Mouse (Mus musculus) heart, postnatal 4 days (tissue): ENCODE measurements around the gene Fnbp1. TPM values are rescaled to one million over a fixed set of nuclear protein-coding genes. Genes with fewer than 3 reads are reported as not detected.

Experiments
- DNase-seq: peaks from one replicate; pipeline ENCODE4 v3.0.0; 2021
- total RNA-seq, 2 experiments: library from RNA; stranded (reverse); gene quantifications; 2 replicates each; pipeline ENCODE4 v1.2.3; 2021

Gene Fnbp1
- total RNA-seq, 2 experiments from 2014 or later = 52.9 to 59.1 TPM

GRCm38 (mm10) chr2:31020202-31020601 is 121.6 kb downstream of the Fnbp1 start:
- DNase-seq = no peak

DNA sequence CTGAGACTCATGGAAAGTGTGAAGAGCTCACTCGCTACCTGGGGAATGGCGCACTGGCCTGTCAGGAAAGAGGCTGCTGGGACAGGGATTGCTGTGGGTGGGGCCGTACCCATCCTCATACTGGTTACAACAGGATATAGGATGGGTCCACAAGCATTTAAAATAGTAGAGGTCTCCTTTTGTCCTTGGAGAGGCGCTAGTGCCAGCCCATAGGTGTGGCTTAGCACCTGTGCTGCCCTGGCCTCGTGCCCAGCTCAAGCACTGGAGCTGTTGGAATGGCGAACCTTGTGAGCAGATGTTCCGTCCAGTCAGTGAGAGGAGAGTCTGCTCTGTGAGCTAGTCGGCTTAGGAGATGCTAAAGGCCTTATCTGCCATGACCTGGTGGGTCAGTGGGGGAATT is 122.8 kb downstream of the Fnbp1 start:
- DNase-seq = no peak

DNA sequence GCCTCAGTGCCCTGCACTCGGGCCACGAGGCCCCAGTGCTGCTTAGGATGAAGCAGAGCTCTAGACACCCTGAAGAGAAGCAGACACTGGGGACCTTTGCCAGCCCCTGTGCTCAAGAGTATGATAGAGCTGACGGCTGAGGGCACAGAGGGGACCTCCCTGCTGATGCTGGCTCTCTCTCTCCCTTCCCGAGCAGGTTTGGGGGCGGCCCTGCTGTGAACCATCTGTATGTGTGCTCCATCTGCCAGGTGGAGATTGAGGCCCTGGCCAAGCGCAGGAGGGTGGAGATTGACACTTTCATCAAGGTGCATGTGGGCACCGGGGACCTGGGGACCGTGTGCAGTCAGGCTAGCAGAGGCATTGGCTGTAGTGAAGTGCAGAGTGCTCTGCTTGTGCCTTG is 123.3 kb downstream of the Fnbp1 start:
- DNase-seq = no peak

- DNase-seq = no peak
Observed at GRCm38 (mm10) chr2:31017625-31018317, 124.0 kb downstream of the Fnbp1 start.

GRCm38 (mm10) chr2:31013371-31014120 is 128.3 kb downstream of the Fnbp1 start:
- no peak for DNase-seq

DNA sequence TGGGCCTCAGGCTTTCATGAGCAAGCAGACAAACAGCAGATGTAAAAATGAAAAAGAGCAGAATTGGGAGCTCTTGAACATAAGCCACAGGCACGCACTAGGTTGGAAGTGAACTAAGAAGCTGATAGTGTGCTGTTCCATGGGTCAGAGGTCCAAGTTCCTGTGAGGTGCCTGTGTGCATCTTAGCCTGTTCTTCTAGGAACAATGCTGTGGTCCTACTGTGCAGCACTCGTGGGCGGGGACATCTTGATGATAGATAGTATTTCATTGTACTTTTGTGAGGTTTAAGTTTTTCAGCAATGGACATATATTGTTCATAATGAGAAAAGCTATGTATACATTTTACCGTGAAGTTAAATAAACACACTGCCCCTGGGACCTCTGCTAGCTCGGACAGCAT is 134.6 kb downstream of the Fnbp1 start:
- DNase-seq = no peak

DNA sequence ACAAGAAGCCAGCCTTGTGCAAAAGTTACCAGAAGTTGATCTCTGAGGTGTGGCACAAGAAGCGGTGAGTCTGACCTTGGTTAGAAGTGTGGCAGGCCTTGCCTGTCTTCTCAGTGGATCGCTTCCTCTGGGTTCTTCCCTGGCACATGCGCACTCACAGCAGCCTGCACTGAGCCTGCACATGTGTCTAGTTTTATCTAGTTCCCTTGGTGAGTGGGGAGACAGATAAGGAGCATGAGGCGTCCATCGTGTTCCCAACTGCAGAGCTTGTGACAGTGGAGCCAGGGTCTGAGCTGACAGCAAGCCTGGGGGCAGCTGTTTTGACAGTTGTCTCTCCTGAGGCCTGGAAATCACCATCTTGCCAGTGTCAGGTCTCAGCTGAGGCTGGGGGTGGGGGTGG is 135.4 kb downstream of the Fnbp1 start:
- DNase-seq = peak; percentile 74

DNA sequence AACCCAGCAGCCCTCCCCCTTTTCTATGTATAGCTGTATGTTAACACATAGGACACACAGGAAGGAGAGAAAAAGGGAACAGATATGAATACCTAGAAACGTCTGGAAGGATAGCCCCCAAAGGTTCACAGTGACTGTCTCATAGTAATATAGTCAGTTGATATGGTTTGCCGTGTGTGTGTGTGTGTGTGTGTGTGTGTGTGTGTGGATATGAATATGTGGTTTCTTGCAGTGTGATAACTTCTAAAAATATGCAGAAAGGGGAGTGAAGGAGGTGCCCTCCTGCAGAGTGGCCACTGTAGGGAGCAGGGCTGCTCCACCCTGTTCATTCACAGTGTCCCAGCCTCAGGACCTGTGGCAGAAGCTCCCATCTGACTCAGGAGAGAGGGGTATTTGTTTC is 136.4 kb downstream of the Fnbp1 start:
- DNase-seq = no peak

- DNase-seq = no peak
Observed at GRCm38 (mm10) chr2:31002857-31003256, 139.0 kb downstream of the Fnbp1 start.

DNA sequence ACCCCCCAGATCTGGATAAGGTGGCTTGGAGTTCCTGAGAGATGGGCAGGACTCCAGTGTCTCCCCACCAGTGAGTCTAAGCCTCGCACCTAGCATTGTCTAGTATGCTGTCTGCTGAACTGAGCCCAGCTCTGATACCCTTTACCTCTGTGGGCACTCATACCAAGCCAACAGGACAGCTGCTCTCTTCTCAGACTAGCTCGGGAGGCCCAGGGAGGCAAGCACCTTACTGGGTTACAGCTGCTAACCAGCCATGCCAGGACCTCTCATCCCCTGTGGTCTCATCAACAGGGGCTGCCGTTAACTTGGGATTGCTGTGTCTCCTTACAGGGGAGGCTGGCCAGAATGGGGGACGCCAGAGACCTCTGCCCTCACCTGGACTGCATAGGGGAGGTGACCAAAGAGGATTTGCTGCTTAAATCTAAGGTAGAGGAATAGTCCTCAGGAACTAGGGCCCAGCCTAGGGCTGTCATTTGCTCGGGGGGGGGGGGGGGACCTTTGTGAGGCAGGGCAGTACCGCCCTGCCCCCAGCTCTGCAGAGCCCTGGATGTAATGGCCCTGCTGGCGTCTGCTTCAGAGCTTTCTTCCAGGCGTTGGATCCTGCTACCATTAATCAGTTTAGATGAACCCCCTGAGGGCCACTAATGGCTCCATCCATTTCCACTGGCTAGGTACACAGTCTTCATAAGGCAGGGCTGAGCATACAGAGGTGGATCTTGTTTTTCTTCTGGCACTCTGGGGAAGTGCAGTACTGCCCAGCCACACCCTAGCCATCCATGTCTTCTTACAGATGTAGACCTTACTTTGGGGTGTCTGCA is 143.2 kb downstream of the Fnbp1 start:
- no peak for DNase-seq

- peak; percentile 84 for DNase-seq
Observed at GRCm38 (mm10) chr2:30995432-30995996, 146.3 kb downstream of the Fnbp1 start.

DNA sequence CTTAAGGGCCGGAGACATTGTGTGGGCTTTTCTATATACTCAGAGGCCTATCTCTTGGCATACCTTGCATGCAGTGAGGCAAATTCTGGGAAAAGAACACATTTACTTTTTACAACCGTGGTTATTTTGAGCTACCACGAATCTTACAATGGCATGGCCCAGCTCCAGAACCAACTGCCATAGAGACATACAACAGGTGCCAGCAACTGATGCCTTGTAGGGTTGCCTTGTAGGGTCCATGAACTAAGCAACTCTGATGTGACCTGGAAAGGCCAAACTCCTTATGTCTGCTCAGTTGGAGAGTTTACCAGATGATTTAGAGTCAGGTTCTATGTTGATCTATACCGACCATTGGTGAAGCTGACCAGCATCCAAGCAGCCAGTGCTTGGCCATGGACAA is 147.0 kb downstream of the Fnbp1 start:
- no peak for DNase-seq

GRCm38 (mm10) chr2:30990221-30990620 is 151.6 kb downstream of the Fnbp1 start:
- no peak for DNase-seq

GRCm38 (mm10) chr2:30985111-30986020 is 156.4 kb downstream of the Fnbp1 start:
- DNase-seq = peak; percentile 35

DNA sequence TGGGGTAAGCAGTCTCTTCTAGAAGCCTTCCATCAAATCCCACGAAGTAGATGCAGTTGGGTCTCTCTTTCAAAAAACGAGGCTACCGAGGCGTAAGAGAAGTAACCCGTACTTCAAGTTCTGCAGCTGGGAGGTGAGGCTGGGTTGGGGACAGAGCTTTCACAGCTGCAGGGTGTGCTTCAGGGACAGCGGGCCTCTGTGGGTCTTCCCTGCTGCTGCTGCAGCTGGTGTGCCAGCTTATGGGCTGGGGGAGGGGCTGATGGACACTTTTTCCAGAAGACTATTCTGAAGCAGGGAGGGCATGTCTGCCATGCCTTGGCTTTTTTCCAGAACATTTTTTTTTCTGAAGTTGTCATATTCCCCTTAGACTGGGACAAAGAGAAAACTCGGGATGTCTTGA is 158.8 kb downstream of the Fnbp1 start:
- no peak for DNase-seq

DNA sequence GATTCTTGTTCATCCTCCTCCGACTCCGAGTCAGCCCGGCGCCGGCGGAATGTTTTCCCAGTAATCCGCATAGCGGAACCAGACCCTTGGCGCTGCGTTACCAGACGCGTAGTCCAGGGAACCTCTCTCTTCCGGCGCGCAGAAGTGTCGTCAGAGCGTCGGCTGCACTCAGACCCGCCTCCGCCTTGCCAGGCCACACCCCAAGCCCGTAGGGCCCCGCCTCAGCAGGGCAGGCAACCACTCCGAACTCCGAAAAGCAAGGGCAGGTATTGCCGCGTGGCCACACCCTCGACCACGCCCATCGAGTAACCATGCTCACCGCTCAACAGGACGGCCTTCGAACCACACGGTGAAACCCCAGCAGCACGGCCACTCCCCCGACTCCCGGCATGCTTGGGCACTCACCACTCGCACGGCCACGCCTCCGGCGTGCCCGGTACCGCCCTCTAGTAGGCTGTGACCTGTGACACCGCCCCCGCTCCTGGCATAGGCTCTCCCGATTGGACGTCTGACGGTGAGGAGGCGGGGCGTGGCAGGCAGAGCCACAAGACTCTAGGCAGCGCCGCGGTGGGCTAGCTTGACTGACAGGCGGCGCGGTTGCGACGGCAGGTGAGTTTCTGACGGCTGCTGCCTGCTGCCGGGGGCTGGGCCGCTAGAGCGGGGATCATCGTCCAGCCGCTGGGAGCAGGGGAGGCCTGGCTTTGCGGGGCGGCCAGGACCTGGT is 159.9 kb downstream of the Fnbp1 start, which contains the start of the genes BC005624 and Usp20:
Gene BC005624 (minus strand): TSS at position 412 of the 724 bp plus-strand sequence.
Gene Usp20 (plus strand): TSS at position 490 of the 724 bp plus-strand sequence.
- DNase-seq = peak; percentile 99
